Mouse (Mus musculus) adipocyte (in vitro differentiated cells): ENCODE results near the gene Park7.

Experiments
- DNase-seq: peaks from one replicate; pipeline ENCODE4 v3.0.0-alpha.2; 2016; ENCODE audit warnings: low spot score

The Park7 gene

DNA sequence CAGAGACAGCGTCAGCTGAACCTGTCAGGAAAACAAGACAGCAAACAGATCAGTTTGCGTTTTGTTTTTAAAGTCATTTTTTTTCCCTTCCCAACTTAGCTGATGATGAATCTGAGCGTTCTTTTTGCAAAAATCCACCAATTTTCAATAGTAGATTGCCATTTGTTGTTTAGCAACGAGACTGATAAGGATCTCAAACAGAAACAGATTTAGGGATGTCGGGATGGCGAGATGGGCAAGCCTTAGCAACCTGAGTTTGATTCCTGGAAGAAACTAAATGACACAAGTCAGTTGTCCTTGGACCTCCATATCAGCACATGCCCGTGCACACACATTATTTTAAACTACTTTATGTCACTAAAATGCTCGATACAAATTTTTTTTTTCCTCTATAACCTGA, 41.6 kb downstream of the Park7 start:
- no peak for DNase-seq

DNA sequence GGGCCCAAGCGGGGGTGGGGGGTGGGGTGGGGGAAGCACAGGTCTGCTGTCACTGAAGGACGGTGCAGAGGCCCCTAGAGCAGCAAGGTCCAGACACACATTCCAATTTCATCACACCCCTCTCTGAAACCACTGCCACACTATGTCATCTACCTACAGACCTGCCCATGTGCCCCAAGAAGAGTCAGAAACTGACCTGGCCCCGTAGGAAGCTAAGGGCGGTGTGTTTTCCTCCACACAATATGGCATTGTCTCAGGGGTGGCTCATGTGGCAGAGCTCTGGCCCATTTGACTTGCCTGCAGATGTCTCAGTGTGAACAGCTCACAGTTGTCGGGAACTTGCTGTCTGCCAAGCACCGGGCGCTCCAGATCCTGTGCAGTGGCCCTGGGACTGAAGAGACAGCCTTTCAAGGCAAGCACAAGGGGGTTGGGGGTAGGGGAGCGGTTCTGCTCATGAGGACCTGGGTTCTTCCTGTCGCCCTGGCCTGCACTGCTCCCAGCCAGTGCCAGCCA, 42.0 kb downstream of the Park7 start:
- DNase-seq = peak; percentile 45

DNA sequence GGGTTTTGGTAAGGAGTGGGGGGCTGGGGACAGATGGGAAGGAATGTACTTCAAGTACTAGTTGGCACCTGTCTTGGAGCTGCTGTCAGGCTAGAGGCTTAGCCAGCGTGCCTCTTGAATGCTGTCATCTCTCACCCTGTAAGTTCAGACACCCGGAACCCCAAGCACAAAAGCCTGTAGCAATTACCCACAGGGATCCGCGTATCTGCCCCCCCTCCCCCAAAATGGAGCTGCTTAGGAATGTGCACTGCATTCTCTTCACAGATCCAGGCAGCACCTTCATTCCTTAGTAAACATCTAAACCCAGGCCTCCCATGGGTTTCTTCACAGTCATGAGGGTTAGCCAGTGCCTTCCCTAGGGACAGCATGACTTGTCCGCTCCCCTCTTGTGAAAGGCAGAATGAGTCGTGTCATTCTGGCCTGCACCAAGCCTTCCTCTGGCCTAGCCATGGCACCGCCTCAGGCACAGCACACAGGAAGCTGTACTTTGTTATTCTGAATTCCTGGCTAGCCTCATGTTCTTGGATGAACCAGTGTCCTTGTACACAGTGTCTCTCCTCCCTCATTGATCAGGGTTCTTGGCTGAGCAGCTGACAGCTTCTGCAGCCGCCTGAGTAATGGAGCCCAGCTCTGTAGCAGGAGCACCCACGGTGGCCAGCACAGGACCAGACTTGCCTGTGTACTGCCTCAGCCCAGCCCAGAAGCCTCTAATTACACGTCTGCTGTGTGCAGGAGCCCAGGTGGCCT, 42.7 kb downstream of the Park7 start:
- peak; percentile 89 for DNase-seq

DNA sequence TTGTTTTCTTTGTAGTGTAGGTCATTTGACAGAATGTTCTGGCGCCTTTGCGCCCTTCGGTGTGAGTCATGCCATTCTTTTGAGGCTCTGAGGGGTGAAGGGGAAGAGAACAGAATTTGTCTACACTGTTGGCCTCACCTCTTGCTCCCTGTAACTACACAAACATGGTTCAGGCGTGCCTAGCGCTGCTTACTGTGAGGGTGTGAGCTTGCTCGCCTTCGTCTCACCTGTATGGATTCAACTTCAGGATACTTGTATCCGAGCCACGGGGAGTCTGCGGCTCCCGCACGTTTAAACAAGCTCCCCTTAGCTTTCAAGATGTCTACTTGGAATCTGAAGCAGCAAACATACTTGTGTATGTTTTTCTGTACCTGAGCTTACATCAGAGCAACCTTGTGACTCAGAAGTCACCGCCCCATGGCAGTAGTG, 43.3 kb downstream of the Park7 start:
- DNase-seq = no peak

DNA sequence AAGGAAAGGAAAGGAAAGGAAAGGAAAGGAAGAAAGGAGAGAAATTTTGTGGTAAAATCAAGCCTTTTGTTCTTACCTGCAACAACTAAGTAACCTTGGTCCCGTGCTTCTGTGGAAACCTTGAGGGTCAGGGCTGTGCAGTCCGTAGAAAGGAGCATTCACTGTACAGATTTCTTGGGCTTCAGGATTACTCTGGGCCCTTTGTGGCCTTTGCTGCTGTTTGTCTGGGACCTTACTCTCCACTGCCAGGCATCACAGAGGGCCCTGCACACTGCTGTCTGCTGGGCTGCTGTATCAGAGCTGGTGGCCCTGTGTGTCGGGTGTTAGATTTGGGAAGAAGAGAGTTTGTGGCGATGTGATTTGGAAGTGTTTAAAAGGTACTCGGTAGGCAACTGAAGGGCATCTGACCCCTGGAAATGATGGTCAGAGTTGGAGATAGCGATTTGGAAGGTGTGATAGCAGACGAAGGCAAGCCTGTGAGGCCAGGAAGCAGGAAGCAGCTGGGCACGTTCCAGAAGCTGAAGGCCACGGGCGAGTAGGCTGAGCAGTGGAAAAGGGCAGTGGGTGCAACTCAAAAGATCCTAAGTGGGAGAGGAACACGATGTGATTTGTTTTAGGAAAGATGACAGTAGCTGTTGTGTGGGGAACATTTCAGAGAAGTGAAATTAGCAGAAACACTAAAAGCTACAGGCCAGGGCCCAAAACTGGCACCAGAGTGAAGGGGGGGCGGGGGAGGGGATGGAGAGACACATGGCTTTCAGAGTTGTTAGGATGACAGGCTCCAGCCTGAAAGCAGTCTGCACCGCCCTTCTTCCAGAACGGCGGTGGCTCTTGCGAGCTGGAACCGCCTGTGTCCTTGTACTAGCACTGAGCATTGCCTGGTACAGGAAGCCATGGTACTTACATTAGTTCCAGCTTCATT, 44.7 kb downstream of the Park7 start:
- DNase-seq = peak; percentile 42

DNA sequence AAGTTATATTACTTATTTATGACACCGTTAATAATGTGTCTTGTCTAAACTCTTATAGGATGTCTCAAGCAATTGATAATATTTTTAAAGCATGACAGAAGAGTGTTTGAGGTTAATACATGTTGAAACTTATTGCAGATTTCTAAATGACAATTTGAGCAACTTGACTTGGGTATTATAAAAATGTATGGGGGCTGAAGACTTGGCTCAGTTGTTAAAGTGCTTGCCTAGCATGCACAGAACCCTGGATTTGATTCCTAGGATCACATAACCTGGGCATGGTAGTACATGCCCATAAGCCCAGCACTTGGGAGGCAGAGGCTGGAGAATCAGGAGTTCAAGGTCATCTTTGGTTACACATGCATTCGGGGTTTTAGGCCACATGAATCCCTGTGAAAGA, 45.4 kb downstream of the Park7 start:
- no peak for DNase-seq

DNA sequence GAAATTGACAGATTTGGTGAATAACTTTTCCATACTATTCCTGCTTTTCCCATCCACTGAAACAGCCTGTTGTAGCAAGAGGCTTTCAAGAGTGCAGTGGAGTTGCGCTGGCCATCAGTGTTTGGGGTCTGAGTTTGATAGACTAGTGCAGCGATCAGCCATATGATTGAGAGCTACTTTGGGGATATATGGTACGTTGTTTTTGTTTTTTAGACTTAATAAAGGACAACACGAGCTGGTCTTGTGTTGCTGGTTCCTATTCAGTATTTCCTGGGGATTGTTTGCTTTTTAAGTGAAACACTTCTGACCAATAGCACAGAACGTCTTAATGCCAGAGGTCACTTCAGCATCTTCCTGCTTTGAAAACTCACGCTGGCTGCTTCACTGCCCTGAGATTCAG, 46.1 kb downstream of the Park7 start:
- DNase-seq = no peak

DNA sequence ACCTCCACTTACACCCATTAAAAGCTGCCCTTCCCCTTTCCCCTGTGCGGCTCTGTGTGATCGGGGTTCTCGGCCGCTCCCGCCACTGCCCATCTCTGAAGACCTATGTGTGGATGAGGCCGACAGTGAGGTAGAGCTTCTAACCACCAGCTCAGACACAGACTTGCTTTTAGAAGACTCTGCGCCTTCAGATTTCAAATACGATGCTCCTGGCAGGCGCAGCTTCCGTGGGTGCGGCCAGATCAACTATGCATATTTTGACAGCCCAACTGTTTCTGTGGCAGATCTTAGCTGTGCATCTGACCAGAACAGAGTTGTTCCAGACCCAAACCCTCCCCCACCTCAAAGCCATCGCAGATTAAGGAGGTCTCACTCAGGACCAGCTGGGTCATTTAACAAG, 47.7 kb downstream of the Park7 start:
- no peak for DNase-seq

DNA sequence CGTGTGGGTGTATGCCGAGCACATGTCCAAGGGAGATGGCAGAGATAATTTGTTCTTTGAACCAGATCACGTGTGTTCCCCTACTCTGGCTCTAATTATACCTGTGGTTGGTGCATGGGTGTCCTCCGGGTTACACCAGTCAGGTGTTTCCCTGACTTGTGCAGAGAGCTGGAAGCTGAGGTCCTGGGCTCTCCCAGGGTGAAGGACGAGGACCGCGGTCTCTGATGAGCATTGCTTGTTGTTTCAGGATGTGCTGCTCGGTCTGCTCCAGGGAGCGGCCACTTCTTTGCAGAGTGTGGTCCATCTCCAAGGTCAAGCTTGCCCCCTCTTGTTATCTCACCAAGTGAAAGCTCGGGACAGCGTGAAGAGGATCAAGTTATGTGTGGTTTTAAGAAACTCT, 48.2 kb downstream of the Park7 start:
- no peak for DNase-seq

DNA sequence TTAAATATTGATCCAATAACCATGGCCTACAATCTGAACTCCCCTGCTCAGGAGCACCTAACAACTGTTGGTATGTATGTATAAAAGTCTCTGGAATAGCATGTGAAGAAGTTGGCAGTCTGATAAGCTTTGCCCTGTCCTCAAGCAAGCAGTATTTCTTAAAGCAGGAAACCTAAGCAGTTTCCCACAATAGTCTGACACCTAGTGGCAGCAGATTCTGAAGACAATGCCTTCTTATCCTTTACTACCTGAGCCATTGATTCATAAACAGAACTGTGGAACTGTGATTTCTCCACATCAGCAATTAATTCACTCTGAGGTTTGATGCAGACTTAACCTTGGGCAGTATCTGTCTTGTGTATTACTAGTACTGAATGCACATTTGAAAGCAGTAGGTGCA, 48.9 kb downstream of the Park7 start:
- peak; percentile 62 for DNase-seq

DNA sequence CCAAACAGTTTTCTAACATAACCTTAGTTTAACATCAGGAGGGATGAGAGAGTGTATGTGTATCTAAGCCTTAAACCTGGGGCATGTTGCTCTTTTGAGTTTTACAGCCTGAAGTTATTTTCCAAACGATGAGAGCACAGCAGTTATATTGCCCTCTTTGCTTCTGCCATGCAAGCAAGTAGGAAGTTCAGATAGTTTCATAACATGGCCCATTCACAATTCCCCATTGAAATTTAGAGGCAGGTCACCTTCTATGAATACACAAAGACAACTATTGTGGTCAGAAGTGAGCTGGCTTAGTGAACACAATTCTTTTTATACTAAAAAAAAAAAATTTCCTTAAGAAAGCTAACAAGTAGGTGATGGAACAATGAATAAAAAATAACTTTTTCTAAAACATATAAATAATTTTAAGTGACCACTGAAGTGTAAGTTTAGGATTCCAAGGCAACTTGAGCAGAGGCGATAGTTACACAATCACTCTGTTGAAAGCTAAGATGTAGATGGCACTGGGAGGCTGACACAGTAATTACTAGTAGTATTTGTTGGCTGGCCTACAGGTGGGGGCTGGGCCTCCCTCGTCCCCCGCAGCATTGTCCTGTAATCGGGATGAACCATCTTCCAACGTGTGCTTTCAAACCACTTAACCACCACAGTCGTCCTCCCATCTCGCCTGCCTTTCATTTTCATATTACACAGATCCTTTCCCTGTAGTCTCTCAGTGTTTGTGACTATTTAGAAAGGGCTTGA, 51.4 kb downstream of the Park7 start:
- DNase-seq = no peak

DNA sequence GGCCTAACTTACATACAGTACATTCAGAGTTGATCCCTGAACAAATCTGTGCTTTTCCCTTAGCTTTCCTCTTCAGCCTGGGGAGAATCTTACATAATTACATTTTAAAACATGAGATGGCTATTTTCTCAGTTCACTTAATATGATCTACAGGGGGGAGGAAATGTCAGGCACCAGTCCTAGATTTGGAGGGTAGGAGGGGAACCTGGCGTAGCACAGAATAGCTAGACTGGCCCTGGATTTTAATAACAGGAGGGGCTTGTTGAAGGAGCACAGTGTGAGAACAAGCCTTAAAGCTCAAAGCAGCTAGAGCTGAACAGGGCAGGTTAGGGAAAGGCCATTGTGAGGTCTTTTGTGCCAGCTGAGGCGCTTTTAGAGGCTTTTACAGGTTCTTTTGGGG, 53.1 kb downstream of the Park7 start:
- no peak for DNase-seq

DNA sequence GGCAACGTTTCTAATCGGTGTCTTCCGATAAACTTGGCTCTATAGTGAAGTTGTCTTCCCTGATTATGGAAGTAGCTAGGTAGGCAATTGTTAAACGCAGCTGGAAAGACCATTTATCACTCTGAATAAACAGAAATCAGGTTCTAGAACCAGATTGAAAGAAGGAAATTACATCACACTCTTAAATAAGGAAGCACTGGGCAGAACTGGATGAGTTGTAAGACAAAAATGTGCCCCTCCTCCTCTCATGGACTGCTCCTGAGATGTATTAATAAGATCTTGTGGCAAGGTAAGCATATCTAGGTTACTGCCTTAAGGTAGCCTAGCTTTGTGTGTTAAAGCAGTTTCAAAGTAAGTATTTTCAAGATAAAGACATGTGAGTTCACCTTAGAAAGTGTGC, 53.7 kb downstream of the Park7 start:
- no peak for DNase-seq

DNA sequence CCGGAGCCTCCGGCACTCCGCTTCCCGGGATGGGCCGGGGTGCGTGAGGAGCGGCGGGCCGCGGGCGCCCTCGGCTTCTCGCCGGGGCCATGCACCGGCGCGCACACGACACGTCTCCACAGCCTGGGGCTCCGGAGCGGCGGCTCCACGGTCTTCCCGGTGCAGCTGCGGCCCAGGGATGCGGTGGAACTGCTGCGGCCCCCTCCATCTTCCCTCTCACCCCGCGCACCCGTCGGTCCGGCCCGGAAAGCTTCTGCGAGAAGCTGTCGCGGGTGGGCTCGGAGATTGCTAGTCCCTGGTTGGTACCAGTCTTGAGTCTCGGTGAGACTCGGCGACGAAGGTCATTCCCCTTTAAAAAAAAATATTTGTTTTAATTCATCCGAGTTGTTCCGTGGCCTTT, 58.9 kb downstream of the Park7 start:
- DNase-seq = no peak

DNA sequence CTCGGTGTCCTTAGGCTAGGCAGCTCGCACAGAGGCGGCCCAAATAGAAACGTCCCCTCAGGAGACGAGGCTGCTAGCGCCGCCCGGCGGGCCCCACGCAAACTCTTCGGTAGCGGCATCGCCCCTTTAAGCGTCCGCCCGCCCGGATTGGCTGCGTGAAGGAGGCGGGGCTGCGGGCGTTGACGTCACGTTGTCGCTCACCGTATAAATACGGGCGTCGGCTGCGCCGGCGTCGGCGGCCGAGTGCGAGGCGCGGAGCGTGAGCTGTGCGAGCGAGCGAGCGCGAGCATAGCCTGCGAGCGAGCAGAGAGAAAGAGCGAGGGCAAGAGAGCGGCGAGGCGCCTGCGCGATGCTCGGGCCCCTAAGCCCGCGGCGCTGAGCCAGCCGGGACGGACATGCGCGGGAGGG, 59.4 kb downstream of the Park7 start:
- DNase-seq = peak; percentile 90

DNA sequence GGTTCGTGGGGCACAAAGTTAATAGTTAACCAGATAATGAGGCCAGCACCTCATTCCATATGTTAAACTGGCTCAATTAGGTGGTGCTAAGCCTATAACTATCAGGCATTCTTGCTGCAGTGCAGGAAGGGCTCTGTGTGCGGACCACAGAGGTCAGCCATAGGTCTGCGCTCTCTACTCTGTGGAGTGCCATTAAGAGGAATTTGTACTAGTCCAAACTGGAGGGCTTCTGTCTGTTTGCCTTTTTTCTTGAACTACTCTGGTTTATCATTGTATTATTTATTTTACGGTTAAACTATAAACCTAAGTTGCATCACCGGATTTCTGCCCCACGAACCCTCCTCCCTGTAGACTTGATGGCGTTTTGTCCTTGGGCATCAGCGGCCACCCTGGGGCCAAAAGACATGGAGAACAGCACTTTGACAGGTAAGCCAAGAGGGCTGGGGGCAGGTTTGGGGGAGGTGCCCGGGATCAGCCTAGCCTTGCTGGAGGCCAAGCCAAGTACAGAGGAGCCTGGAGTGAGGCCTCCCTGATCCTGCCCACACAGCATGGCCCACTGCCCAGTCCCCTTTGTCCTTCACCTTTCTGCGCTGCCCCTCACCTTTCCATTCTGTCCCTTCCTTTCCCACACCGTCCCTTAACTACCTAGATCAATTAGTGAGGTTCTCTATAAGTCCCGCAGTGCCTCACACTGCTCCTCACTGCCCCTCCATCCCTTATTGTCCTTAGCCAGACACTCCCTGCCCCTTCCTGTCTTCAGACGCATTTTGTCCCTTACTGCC, 60.4 kb downstream of the Park7 start, which contains the start of gene Errfi1:
Gene Errfi1, plus strand, starts transcription at position 240 of the 782 bp plus-strand sequence.
- DNase-seq = no peak

DNA sequence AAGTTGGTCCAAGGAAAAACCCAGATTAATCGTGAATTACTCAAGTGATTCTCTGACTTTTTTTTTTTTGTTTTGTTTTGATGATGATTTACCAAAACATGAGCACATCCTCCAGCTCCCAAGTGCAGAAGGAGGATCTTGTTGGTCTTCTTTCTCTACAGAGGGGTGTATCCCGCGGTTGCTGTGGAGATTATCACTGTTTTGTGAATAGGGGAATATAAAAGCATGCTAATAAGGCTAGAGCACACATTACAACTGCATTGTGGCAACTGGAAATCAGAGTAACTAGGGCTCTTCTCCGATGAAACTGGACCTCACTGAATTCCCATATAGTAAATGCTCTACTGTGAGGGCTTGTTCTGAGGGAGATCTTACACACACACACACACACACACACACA, 61.8 kb downstream of the Park7 start:
- no peak for DNase-seq

DNA sequence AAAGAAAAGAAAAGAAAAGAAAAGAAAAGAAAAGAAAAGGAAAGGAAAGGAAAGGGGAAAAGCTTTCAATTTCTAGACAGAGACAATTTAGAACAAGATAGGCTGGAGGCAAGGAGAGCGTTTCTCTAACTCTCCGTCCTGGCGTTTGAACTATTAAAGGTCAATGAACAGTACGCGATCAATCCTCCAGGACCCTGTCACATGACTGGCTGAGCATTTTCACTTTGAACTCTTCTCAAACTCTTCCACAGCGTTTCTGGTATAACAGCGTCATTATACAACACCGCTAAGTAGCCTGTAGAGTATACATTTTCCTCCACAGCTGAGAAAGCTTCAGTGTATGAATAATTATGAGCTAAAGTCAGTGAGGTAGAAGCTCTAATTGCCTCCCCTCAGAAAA, 62.2 kb downstream of the Park7 start:
- no peak for DNase-seq

DNA sequence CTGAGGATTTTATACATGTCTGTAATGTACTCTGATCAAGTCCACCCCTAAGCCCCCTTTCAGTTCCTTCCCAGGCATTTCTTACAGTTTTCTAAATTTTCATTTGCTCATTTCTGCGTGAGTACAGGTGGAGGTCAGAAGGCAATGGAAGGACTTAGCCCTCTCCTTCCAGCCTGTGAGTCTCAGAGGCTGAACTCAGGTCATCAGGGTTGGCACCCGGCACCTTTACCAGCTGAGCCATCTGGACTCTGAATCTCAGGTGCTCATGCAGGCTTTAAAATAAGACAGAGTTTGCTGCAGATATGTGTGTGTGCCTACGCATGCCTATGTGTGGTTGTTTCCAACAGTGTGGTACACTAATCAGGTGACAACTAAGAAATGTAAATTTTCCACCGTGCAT, 63.3 kb downstream of the Park7 start:
- no peak for DNase-seq

DNA sequence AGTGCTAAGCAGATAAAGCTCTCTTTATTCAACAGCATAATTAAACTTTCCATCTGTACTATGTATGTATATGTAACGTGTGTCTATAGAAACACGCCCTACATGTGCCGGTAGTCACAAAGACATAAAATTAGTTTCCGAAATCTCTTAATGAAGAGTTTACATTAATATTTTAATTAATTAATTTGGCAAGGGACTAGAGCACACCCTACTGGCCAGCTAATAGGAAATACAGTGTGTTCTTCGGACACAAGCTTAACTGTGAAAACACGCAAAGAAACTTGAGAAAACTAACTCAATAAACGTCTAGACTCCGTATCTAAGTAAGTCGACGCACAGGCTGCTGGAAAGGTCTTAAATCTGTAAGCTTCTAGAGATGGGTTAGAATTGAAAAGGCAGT, 64.3 kb downstream of the Park7 start:
- DNase-seq = peak; percentile 42
